Mouse (Mus musculus): ENCODE results near the gene Med16.

- TF ChIP-seq CTCF (IDR thresholded peaks at IDR 0.05; ENCODE audit: low read depth, low read length), result no peak
- TF ChIP-seq POLR2A (IDR thresholded peaks at IDR 0.05; ENCODE audit: borderline replicate concordance, low read depth, low read length), result no peak
Measured at GRCm38 (mm10) chr10:79917532-79918100, 8.9 kb upstream of the Med16 start.

All from bone marrow macrophage, adult 2 months (primary cell).